Mouse (Mus musculus) C2C12 (cell line): ENCODE results near the gene Tspan8.

Experiments
- CEBPB ChIP-seq: IDR thresholded peaks from one replicate; pipeline ENCODE4 v1.6.1; 2011; ENCODE audit warnings: low read depth, mild to moderate bottlenecking, control low read depth, moderate library complexity
- CTCF ChIP-seq: IDR thresholded peaks from one replicate; pipeline ENCODE4 v1.5.1; 2011; ENCODE audit not compliant: control insufficient read depth, insufficient read depth, insufficient read length
- MYOG ChIP-seq: IDR thresholded peaks from one replicate; pipeline ENCODE4 v1.6.1; 2011; ENCODE audit not compliant: control insufficient read depth, insufficient read length; ENCODE audit errors: extremely low read depth

- no peak for TF ChIP-seq CTCF
- no peak for TF ChIP-seq CEBPB
- no peak for TF ChIP-seq MYOG
These were observed 8.7 kb downstream of the Tspan8 start for GRCm38 (mm10) chr10:115825289-115825688.
